Mouse (Mus musculus): ENCODE data around the gene 6820408C15Rik.

Gene 6820408C15Rik

GRCm38 (mm10) chr2:152415287-152415686, at the start of gene 6820408C15Rik:
Gene 6820408C15Rik (plus strand): TSS chr2:152415587.
- WGBS, result 26% methylated on average over 4 of the region's 4 CpGs

GRCm38 (mm10) chr2:152367917-152368316, 47.5 kb upstream of the 6820408C15Rik start:
- 77% methylated on average over 5 of the region's 5 CpGs for WGBS

- 33% methylated on average over 14 of the region's 14 CpGs for WGBS
Observed at GRCm38 (mm10) chr2:152368532-152369140, 46.8 kb upstream of the 6820408C15Rik start.

- 66% methylated on average over 7 of the region's 7 CpGs for WGBS
Observed at GRCm38 (mm10) chr2:152372104-152372503, 43.3 kb upstream of the 6820408C15Rik start.

DNA sequence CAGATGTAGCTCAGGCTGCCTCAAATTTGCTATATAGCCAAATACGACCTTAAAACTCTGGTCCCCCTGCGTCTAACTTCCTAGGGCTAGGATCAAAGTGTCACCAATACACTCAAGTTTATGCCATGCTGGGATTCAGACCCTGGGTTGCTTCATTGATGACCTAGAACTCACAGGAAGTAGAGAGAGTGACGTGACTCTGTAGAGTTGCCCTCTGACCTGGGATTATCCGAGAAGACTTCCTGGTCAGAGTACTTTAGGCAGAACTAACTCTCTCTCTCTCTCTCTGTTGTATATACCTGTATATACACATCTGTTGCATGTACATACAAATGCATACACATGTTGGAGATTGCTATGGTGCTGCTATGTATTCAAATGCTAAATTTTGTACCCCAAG, 42.7 kb upstream of the 6820408C15Rik start:
- 83% methylated on average over 4 of the region's 4 CpGs for whole genome bisulfite sequencing

- WGBS, result 77% methylated on average over 9 of the region's 9 CpGs
Observed at GRCm38 (mm10) chr2:152373547-152373946, 41.8 kb upstream of the 6820408C15Rik start.

DNA sequence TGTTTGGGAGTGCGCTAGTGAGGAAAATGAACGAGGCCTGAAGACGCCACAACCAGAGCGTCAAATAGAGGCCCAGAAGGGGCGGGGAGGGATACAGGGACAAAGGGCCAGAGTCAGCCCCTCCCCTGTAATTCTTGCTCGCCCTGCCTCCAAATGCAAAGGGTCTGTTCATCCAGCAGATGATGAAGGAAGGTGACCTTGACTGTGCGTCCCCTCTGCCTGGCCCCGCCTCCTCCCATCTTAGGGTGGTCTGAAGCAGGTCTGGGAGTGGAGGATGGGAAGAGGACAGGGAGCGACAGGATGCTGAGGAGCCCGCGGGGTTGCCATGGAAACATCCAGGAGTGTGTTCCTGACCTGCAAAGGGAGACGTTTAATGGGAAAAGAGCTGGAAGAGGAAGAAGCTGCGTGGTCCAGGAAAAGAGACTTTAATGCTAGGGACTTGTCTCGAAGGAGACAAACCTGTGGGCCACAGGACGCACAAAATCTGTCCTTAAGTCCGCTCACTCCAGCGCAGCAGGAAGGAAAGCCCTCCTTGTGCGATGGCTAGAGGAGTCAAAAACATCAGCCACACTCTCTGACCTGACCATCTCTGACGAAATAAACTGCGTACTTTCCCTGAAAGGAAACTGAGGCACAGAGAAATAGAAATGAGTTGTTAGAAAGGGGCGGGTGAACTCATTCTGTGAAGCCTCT, 39.6 kb upstream of the 6820408C15Rik start:
- 21% methylated on average over 21 of the region's 21 CpGs for WGBS

DNA sequence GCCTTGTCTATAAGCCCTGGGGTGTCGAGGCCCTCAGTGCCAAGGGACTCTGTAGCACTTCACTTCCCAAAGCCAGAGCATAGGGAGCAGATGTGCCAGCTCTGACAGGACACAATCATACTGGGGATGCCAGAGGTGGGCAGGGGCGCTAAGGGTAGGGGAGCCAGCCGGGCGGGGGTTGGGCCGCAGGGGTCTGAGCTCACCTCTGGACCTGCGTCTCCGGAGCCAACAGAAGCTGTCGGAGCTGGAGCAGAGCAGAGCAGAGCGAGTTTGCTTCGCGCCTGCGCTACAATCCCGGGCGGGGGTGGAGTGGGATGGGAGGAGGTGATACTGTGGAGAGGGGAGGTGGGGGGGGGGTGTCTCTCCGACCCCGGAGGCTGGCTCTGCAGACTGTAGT, 39.0 kb upstream of the 6820408C15Rik start, which contains the start of gene Nrsn2:
TSS of gene Nrsn2 (minus strand) at position 294 of the 397 bp plus-strand sequence.
- 3% methylated on average over 16 of the region's 16 CpGs for WGBS

- 92% methylated on average over 4 of the region's 4 CpGs for WGBS
Observed at GRCm38 (mm10) chr2:152384191-152384590, 31.2 kb upstream of the 6820408C15Rik start.

DNA sequence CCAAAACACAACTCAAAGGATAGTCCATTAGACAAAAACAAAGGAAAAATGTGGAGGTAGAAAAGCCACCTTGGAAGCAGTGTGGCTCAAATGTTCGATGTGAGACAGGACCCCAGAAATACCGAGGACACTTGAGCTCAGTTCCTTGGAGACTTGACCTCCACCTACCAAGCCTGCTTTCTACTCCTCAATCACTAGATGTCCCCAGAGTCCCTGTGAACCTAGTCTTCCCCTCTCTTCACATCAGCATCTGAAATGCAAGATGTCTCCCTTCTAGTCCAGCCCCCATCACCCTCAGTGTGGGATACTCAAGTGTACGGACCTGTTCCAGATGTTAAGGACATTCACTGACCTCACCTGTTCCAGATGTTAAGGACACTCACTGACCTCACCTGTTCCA, 22.6 kb upstream of the 6820408C15Rik start:
- 13% methylated on average over 3 of the region's 3 CpGs for WGBS

- 52% methylated on average over 9 of the region's 9 CpGs for WGBS
Observed at GRCm38 (mm10) chr2:152393225-152394017, 22.0 kb upstream of the 6820408C15Rik start.

GRCm38 (mm10) chr2:152395271-152395920, 20.0 kb upstream of the 6820408C15Rik start:
- 12% methylated on average over 13 of the region's 13 CpGs for WGBS

DNA sequence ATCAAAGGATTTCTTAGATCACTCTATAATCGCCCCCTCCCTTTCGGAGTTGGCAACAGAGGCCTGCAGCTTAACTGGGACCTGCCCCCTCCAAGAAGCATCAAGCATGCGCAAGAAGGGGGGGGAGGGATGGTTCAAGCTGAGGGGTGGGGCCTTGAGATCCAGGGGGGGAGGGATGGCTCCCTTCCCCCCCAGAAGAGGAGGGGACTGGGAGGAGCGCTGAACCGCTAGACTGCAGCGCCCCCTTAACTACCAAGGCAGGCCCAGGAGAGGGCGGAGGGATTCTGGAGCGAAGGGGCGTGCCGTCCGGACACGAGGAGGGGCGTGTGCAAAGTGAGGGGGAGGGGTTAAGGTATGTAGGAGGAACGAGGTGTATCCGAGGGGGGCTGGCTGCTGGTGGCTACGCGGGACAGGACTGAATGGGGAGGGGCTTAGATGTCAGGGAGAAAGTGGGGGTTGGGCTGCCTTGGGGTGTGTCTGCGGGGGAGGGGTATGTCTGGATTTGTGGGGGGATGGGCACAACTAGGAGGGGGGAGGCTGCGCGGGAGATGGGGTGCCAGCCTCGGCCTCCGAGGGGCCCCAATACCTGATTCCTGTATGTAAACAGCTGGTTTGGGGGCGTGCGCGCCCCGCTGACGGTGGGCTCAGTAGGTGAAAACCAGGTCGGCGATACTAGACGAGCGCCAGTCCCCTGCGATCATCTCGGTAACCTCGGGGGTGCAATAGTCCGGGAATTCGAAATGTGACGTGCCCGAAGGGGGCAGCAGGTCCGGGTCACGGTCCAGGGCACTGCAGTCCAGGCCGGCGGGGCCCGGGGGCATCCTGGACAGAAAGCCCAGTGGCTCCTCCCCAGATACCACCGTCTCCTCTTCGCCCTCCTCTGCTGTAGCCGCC, 19.0 kb upstream of the 6820408C15Rik start:
- whole genome bisulfite sequencing, result 2% methylated on average over 44 of the region's 46 CpGs

DNA sequence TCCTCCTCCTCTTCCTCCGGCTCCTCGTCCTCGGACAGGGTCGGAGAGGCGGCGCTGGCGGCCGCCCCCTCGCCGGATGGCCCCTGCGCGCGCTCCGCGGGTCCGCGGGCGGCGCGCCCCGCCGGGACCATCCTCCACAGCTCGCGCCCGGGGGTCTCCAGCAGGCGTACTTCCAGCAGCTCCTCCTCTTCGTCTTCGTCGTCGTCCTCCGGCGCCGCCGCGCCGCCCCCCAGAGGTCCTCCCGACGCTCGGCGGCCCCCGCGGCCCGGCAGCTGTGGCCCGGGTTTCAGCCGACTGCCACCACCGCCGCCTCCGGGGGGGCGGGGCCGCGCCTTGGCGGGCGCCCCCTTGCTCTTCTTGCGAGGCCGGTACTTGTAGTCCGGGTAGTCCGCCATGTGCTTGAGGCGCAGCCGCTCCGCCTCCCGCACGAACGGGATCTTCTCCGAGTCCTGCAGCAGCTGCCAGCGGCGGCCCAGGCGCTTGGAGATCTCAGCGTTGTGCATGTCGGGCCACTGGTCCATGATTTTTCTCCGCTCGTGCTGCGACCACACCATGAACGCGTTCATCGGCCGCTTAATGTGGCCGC, 18.3 kb upstream of the 6820408C15Rik start:
- under 1% methylated on average over 76 of the region's 77 CpGs for WGBS

- under 1% methylated on average over 104 of the region's 104 CpGs for WGBS
Observed at GRCm38 (mm10) chr2:152397680-152398435, 17.5 kb upstream of the 6820408C15Rik start, which contains the start of gene Sox12. Gene Sox12 (minus strand): TSS chr2:152398063.

DNA sequence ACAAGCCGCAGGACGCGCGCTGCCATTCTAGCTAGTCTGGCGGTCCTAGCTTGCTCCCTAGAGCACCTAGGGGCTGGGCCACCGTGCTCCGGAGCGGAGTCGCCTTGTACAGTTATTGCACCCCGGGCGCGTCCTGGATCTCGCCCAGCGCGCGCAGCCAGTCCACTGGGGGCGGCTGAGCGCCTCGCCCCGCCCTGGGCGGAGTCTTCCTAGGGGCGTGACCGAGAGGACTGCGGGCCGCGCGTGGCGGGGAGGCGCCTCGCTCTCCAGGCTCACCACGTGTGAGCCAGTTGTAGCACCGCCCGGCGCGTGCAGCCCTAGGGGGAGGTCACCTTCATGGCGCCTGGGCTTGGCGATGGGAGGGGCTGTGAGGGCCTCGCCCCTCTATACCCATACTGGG, 16.7 kb upstream of the 6820408C15Rik start:
- WGBS, result under 1% methylated on average over 38 of the region's 38 CpGs

DNA sequence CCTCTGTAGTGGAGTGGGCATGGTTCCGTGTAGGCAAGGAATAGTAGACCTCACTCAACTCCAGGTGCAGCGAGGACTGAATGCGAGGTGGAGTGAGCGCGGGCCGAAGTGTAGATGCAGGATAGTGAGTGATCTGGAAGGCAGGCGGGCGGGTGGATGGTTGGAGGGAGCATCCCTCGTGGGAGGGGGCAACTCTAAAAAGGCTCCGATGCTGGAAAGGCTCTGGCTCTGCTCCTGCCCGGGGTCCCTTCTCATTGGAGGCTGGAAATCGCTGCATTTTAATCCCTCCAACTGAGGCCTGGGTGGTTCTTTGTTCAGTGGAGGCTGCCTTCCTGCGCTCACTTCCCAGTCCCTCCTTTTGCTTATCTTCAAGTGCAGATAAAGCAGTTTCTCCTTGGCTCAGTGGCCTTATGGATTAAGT, 16.3 kb upstream of the 6820408C15Rik start:
- WGBS, result 4% methylated on average over 13 of the region's 13 CpGs

GRCm38 (mm10) chr2:152406126-152406525, 9.3 kb upstream of the 6820408C15Rik start:
- WGBS, result under 1% methylated on average over 19 of the region's 19 CpGs

GRCm38 (mm10) chr2:152409781-152410180, 5.6 kb upstream of the 6820408C15Rik start:
- WGBS, result 89% methylated on average over 6 of the region's 6 CpGs

DNA sequence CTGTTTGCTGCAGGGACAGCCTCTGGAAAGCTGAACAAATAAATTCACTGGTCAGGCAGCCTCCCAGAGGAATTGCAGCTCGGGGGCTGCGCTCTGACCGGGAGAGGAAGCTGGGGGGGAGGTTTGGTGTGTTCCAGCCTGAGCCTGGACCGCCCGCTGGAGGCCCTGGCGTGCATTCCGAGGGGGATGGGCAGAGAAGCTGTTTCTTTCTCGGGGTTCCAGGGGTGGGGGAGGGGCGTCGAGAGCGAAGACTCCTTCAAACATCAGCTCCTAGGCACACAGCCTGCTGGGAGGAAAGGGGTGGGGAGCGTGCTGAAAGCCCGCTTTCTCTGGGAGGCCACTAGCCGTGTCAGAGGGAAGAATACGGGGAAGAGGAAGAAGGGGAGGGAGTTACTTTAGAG, 4.4 kb upstream of the 6820408C15Rik start:
- 9% methylated on average over 15 of the region's 15 CpGs for WGBS
